Mouse (Mus musculus) spleen, adult 2 months (tissue): ENCODE measurements around the gene Gm45837.

Experiments
- CTCF ChIP-seq: fragments of 200-500 bp; IDR thresholded peaks from 2 replicates; pipeline ENCODE4 v1.5.1; 2011; ENCODE audit warnings: mild to moderate bottlenecking, inconsistent platforms; ENCODE audit not compliant: insufficient read depth, insufficient read length, insufficient replicate concordance; ENCODE audit errors: extremely low read depth
- POLR2A ChIP-seq: fragments of 200-500 bp; IDR thresholded peaks from 2 replicates; pipeline ENCODE4 v1.6.1; 2011; ENCODE audit warnings: low read depth, low read length, inconsistent platforms

DNA sequence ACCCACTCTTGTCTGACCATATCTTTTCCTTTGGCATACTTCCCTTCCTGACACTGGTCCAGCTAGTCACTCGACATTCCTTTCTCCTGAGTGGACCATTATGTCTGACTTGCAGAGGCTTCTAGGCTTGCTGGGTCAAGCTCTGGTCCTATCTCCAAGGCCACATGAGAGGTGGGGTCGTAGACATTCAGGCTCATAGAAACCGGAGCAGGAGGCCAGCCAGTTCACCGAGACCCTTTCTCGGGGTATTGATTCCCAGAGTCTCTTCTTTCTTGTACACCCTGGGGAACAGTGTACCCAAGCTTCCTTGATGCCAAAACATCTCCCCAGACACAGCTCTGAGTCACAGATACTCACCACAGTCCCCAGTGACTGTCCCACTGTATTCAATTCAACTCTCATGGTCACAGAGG is 63.7 kb downstream of the Gm45837 start:
- TF ChIP-seq CTCF (no peak), POLR2A (no peak)
